Mouse (Mus musculus): ENCODE data around the gene Hsd17b11. TPM values are rescaled to one million over a fixed set of nuclear protein-coding genes. Genes with fewer than 3 reads are reported as not detected.

The Hsd17b11 gene
- polyA plus RNA-seq, 1 experiment from 2014 or later: 1.4 TPM

- Histone ChIP-seq H3K4me3 (ENCODE audit: low read depth, low read length) (no peak overlapping the region), H3K4me1 (ENCODE audit: control insufficient read depth, insufficient read depth, low read length) (no peaks in the 10 kb centered on the region), H3K27me3 (ENCODE audit: control insufficient read depth, insufficient read depth, low read length) (no peaks in the 10 kb centered on the region), H3K9me3 (replicated peaks; ENCODE audit: control insufficient read depth, low read length) (no peaks in the 10 kb centered on the region), H3K9ac (replicated peaks; ENCODE audit: low read length) (no peak overlapping the region), H3K4me2 (ENCODE audit: low read depth, low read length) (no peak overlapping the region), H3K36me3 (replicated peaks; ENCODE audit: control insufficient read depth, insufficient read depth, low read depth, low read length) (no peaks in the 10 kb centered on the region), H3K27ac (replicated peaks; ENCODE audit: low read depth, low read length) (no peak overlapping the region)
- no peak for ATAC-seq (replicated peaks; ENCODE audit: insufficient number of reproducible peaks, low FRiP score, low TSS enrichment, low read depth)
- no peak for DNase-seq (ENCODE audit: low spot score)
- 73% methylated on average over 1 of the region's 1 CpGs for WGBS
Measured at GRCm38 (mm10) chr5:103939856-103940255, 81.9 kb downstream of the Hsd17b11 start.

Small RNA genes within 50 kb of the gene (microRNA-seq; reads per million reads assigned to microRNA genes)
- 2.4 reads per million for gene Mir5619 (ENCODE audit: borderline number of aligned reads)

Other genes with a start within 250 kb of the Hsd17b11 start
- 13.4 and 14.4 TPM in 2 replicates for gene Klhl8, start 110.7 kb downstream of the Hsd17b11 start, polyA plus RNA-seq (2014; fragmentation: Nextera tagmentation; extraction: Ambion mirVana)
- gene Hsd17b13, start 44.5 kb downstream of the Hsd17b11 start, polyA plus RNA-seq (2014; fragmentation: Nextera tagmentation; extraction: Ambion mirVana): not detected in 2 replicates
- 66.9 and 73.6 TPM in 2 replicates for gene Nudt9, start 24.4 kb upstream of the Hsd17b11 start, polyA plus RNA-seq (2014; fragmentation: Nextera tagmentation; extraction: Ambion mirVana)
- not detected in 2 replicates for gene Gm17660, start 55.7 kb upstream of the Hsd17b11 start, polyA plus RNA-seq (2014; fragmentation: Nextera tagmentation; extraction: Ambion mirVana)
- 45.8 and 48.8 TPM in 2 replicates for gene Sparcl1, start 91.8 kb upstream of the Hsd17b11 start, polyA plus RNA-seq (2014; fragmentation: Nextera tagmentation; extraction: Ambion mirVana)
- not detected in 2 replicates for gene Dspp, start 148.8 kb upstream of the Hsd17b11 start, polyA plus RNA-seq (2014; fragmentation: Nextera tagmentation; extraction: Ambion mirVana)
- gene Dmp1, start 180.7 kb upstream of the Hsd17b11 start, polyA plus RNA-seq (2014; fragmentation: Nextera tagmentation; extraction: Ambion mirVana): 0.07 and 0.17 TPM in 2 replicates

All from embryonic facial prominence, embryonic 11.5 days (tissue).